Mouse (Mus musculus) lung, postnatal 4 days (tissue): ENCODE results near the gene Erc2.

ENCODE experiments used
- DNase-seq, 2 experiments: peaks; one replicate each; pipeline ENCODE4 v3.0.0; 2021

Gene Erc2

DNA sequence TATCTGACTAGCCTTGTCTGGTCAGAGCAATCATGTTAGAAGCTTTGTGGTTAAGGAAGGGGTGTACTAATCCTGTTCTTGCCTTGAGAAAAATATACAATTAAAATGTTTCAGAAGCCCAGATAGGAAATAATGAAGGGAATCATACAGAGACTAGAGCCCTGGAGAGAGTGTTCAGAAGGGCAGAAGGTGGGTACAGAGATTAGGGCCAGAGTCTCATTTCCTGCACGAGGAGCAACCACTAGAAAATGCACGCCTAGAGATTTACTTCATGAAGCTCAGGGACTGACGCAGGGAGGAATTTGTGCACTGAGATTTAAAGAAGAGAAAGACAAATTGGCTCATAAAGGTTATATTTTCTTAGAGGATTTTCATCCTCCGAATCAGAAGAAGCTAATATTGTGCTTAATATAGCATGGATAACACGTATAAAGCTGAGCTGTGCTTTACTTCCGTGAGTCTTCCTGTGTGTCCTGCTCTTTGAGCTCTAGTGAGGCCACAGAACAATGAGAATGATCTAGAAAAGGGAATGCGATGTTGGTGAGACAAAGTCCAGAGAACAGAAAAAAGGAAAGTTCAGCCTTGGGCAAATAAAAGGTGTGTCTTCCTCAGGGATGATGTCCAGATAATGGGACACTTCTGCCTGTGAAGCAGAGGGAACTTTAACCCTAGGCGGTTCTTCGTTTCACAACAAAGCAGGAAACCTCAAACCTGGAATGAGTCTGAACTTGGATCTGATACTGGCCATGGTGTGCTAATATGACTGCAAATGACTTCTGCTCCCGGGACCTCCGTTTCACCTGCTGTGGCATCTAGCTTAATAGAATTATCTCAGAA is 45.0 kb downstream of the Erc2 start:
- DNase-seq = no peak

GRCm38 (mm10) chr14:27668151-27668550 is 45.9 kb downstream of the Erc2 start:
- DNase-seq = no peak

DNA sequence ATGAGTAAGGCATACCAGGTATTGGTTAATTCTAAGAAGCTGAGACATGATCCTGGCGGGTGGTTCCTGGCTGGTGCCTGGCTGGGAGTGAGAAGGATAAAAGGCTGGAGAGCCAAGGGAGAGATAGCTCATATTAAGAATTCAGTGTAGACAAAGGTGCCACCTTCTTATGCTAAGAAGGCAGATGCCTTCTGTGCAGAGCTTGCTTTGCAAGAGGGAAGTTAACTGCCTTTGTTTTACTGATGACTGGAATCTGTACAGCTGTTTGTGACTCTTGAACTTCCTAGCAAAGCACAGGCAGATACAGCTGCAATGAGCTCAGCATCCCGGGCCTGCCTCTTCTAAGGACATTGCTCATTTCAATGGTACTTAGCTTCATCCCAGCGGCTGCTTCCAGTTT is 47.7 kb downstream of the Erc2 start:
- no peak for DNase-seq

- no peak for DNase-seq
These were observed 50.5 kb downstream of the Erc2 start for GRCm38 (mm10) chr14:27672761-27673160.

- DNase-seq = no peak
These were observed 51.9 kb downstream of the Erc2 start for GRCm38 (mm10) chr14:27674096-27674495.

- DNase-seq = no peak
These were observed 52.3 kb downstream of the Erc2 start for GRCm38 (mm10) chr14:27674561-27674960.

- DNase-seq = no peak
These were observed 52.8 kb downstream of the Erc2 start for GRCm38 (mm10) chr14:27675071-27675470.

DNA sequence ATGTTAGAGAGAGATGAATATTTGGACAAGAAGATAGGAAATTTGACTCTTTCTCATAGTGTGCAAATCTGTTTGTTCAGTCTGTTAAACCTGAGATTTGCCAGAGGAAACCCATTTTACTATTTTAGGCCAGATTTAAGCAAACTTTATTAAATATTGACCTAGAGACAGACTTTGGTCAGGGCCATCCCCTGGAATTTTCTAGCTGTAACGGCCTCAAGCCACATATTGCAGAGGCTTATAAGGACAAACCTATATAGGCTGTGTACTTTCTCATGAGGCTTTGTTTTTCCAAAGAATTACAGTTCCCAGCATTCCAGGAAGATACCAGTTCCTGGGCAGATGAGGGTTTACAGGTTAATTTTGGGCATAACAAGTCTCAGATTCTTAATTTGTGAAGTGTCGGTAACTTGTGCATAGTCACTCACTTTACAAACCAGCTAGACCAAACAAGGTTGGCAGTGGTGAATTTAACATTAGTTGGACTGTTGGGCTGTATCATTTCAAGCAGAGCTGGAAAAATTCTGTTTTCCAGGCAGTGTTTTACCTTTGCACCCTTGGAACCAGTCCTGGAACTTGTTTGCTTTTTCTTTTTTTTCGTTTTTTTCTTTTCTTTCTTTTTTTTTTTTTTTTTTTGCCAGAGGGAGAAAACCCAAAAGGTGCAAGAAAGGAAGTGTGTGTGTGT is 60.3 kb downstream of the Erc2 start:
- DNase-seq = no peak

- no peak for DNase-seq
These were observed 73.6 kb downstream of the Erc2 start for GRCm38 (mm10) chr14:27695781-27696180.

- DNase-seq = no peak
These were observed 95.1 kb downstream of the Erc2 start for GRCm38 (mm10) chr14:27717364-27717763.

- no peak for DNase-seq
These were observed 97.4 kb downstream of the Erc2 start for GRCm38 (mm10) chr14:27719601-27720000.

DNA sequence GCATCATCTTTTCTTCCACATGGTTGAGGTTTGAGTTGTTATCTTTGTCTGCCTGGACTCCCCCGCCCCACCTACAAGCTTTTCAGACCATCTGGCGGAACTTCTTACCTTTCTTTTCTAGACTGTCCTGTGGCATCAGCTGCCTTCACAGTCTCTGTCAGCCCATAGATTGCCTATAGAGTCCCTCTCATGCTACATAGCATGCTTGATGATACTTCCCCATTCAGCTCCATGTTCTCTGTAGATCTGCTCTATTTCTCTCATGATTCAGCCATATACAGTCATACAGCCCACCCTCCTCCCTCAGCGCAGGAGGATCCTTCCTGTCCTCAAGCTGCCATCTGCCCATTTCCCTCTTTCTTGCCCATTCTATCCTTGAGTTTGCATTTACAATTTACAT is 98.7 kb downstream of the Erc2 start:
- no peak for DNase-seq

GRCm38 (mm10) chr14:27721759-27722158 is 99.5 kb downstream of the Erc2 start:
- no peak for DNase-seq

- peak in 1 of 2 experiments; percentile 9 for DNase-seq
These were observed 105.3 kb downstream of the Erc2 start for GRCm38 (mm10) chr14:27727541-27727940.

GRCm38 (mm10) chr14:27731086-27731485 is 108.9 kb downstream of the Erc2 start:
- DNase-seq = no peak

DNA sequence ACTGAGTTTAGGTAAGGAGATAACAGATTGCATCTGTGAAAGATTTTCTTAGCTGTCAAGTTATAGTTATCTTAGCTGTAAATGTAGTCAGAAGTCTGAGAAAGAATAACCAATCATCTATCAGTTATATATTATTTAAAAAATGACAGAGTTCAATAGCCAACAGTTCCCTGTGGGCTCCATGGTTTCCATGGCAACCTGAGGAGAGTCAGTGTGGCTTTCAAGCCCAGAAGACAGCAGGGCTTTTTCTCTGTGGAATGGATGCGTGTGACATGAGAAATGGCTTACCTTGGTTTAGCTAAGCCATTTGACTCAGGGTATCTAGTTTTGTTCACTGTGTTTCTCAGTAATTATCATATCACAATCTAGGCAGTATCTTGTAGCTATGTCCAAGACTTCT is 117.2 kb downstream of the Erc2 start:
- DNase-seq = no peak

DNA sequence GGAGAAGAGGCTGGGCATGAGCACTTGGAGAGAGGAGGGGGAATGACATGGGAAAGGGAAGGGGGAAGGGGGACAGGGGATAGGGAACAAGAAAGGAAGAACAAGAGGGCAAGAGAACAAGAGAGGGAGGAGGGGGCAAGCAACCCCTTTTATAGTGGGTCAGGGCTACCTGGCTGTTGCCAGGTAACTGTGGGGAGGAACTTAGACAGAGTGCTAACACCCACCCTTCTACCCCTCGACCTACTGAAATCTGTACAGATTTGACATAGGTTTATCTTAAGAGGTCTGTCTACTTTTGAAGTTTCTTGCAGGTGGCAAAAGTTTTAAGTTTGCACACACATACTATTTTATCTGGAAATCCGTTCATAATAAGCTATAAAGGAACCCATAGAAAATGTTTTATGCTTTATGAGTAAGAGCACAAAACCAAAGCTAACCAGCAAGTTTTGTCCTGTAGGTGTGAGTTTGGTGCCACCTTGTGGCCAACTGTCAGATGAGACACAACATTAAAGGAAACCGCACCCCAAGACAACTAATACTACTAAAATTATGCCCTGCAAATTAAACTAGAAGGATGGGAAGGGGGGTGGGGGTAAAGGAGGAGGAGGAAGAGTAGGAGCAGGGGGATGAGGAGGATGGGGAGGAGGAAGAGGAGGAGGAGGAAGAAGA is 119.2 kb downstream of the Erc2 start:
- DNase-seq = peak; percentile 24 to 54

DNA sequence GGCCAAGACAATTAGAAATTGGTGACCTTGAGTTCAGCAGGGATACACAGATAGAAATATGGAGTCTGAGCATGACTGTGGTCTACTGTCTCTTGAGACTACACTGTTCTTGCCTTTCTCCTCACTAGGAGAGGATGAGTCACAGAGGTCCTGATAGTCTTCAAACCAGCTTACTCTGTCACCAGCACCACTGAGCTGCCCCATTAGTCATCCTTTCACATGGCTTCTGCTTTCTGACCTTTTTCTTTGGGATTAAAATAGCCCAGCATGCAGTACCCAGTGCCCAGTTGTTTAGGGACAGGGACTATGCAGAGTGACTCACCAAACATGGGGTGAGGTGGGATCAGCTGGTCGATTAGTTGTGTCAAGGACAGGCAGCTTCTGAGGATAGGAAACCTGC is 132.1 kb downstream of the Erc2 start:
- DNase-seq = no peak

DNA sequence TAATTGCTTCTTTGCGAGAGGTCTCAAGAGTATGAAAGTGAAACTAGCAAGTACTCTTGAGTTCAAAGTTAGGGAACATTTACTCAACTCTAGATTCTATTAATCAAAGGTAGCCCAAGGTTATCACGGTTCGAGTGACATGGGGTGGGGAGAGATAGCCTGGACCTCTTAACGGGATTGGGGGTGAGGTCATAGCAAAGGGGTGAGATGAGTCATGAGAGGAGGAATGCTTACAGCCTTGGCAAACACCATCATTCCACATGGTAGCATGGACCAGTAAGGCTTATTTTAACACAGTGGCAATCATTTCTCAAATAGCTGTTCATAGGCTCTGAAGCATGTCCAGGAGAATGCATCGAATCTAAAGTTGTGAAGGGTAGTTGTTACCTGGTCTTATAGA is 134.7 kb downstream of the Erc2 start:
- DNase-seq = no peak

DNA sequence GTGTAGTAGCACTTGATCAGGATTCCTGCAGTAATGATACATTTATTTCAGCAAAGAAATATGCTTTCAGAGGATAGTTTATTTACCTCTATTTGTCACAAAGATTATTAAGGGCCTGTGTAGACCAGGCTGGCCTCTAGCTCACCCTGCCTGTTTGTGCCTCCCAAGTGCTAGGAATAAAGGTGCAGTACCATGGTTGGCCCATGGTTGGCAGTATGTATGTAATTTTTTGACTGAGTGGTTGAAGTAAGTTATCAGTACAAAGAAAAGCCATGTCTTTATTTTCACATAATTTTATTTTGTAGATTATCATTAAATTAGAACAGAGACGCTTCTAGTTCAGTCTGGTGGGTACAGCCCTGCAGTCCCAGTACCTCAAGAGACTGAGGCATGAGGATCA is 136.0 kb downstream of the Erc2 start:
- DNase-seq = no peak

GRCm38 (mm10) chr14:27759069-27759628 is 136.9 kb downstream of the Erc2 start:
- DNase-seq = no peak

- no peak for DNase-seq
These were observed 137.8 kb downstream of the Erc2 start for GRCm38 (mm10) chr14:27759982-27760381.

GRCm38 (mm10) chr14:27775367-27775766 is 153.1 kb downstream of the Erc2 start:
- DNase-seq = no peak

GRCm38 (mm10) chr14:27778503-27778902 is 156.3 kb downstream of the Erc2 start:
- DNase-seq = no peak
